Mouse (Mus musculus): ENCODE data around the gene Grin2c.

The Grin2c gene

DNA sequence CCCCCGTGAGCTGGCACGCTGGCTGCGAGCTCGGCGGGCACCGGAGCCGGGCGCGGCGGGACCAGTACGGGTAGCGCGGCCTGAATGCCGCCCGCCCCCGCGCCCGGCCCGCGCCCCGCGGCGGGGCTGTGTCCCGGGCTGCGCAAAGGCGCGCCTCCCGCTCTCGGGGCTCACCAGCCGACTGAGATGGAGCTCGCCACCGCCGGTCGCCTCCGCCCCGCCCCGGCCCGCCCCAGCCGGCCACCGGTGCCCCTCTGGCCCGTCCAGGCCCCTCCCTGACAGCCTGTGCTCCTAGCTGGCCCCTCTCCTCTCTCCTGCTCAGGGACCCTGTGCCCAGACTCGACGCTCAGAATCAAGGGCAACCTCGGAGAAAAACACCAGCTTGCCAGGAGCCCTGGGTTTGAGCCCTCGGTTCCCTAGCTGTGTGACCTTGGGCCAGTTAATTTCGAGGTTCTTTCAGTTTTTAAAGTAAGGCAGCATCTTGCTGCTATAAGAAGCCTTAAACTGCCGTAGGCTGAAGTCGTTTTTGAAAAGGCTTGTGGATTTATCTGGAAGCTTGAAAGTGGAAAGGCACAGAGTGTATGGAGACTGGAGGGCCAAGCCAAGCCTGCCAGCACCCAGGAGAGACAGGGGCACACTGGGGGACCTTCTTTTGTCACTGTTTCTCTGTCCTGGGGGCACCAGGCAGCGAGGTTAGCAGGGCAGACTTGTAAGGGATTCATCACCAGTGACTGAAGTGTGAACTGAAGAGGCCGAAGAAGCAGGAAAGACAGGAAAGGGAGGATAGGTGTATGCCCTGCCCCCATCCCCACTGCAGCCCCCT lies at the start of gene Grin2c:
Gene Grin2c (minus strand): TSS at position 183 of the 823 bp plus-strand sequence.
- DNase-seq: no peak

DNA sequence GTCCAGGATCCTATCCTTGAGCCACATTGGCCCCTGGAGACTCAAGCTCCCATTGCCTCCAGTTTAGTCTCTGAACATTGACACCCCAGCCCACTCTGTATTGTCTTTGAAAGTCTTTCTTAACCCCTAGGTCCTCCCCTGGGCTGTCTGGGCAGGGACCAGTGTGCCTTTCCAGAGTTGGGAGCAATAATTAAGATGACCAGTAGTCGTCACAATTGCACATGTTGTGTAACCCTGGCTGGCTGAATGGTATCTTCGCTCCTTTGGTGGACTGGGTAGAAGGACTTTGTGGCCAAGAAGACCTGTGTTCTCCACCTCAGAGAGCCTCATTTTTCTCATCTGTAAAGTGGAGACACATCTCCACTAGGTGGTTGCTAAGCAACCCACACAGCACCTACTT lies 47.2 kb upstream of the Grin2c start:
- no peak for DNase-seq

DNA sequence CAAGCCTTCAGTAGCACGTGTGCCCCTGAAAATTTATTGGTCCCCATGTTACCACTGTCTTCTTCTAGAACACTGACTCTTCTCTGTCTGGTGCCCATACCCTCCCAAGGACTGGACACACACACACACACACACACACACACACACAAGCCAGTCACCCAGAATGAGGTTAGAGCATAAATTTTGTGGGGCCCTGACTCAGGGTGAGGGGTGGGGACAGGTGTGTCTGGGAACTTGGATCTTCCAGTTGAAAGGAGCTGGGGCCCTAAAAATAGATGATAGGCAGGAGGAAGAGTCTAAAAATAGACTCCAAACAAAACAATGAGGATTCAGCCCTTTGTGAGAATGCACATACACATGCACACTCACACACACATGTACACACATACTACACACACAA lies 41.7 kb upstream of the Grin2c start:
- no peak for DNase-seq

DNA sequence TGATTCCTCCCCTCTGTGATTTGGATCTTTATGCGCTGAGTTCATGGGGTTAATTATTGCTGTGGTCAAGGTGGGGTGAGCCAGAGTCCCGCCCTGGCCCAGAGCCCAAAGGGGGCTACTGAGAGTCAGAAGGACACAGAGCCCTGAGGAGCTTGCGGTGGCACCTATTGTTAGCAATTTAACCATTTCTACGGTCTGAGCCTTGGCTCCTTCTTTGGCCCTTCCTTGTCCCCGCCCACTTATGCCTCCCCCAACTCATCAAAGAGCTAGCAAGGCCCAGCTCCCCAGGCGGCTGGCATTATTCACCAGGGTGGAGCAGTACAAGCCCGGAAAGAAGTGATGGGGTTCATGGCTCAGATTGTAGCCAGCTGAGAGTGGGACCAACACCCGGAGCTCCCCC lies 39.8 kb upstream of the Grin2c start, which contains the start of gene Otop2:
Gene Otop2 (plus strand): TSS at position 301 of the 400 bp plus-strand sequence.
- DNase-seq: no peak

- no peak for DNase-seq
These were observed 36.1 kb upstream of the Grin2c start for GRCm38 (mm10) chr11:115303167-115303566.

DNA sequence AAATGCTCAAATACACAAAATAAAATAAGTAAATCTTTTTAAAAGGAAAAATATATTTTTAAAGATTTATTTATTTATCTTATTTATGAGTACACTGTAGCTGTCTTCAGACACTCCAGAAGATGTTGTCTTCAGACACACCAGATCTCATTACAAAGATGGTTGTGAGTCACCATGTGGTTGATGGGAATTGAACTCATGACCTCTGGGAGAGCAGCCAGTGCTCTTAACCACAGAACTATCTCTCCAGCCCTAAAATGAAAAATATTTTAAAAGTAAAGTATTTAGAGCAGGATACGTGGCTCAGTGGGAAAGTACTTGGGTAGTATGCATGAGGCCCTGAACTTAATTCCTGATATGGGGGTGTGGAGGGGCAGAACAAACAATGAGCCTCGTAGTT lies 34.3 kb upstream of the Grin2c start:
- DNase-seq: no peak

- DNase-seq: no peak
These were observed 33.7 kb upstream of the Grin2c start for GRCm38 (mm10) chr11:115300745-115301144.

DNA sequence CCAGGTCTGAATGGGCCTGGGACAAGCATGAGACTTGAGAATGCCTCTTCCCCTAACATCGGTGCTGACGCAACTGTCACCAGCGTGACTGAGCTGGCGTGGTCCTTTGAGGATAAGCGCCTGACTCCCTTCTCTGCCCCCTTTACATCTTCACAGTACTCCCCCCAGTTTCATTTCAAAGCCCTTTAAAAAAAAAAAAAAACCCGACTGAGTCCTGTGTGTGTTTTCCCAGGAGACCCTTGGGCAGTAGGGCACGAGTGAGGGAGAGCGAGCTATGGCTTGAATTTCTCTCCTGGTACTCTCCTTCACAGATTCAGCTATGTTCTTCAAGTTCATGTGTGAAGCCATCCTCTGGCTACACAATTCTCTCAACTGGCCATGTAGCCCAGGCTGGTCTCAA lies 31.1 kb upstream of the Grin2c start:
- DNase-seq: no peak

DNA sequence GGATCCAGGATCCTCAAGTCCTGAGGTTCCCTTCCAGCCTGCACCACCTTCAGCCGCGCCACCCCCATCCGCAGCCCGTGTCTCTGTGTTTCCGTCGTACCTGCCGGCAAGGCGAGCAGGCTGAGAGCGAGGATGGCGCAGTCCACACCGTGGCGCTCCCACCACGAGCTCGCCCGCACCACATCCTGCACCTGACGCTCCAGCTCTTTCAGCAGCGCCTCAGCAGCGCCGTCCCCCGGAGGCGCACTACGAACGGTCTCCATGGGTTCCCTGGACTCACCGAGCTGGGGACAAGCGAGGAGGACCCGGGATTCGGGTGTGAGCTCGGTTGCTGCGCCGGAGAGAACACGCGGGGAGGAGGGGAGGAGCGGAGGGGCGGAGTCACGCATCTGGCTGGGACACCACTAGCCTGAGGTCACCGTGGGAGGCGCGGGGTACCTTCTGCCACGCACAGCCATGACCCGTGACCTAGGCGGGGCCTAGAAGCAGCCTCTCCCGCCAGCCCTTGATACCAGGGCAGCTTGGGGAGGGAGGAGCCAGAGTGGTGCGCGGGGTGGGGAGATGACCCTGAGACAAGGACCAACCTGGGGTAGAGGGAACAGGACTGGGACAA lies 30.3 kb upstream of the Grin2c start, which contains the start of gene Fads6:
Gene Fads6 (minus strand): TSS at position 450 of the 613 bp plus-strand sequence.
- DNase-seq: peak; percentile 62

GRCm38 (mm10) chr11:115296471-115297210 lies 29.6 kb upstream of the Grin2c start:
- no peak for DNase-seq

DNA sequence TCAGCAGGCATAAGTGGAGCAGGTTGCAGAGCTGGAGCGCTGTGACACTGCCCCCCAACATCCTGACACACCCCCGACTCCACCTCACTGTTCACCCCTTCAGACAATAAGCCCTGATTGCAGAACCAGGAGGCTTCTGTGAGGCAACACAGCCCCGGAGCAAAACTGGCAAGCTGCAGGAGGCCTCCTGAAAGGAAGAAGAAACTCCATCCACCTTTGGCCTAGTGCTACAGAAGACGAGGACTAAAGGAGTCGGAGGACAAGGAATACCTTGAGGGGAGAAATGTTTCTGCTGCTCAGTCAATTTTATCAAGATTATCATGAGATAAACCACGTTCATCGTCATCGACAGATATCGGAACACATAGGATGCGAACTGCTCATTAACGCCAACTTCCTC lies 28.9 kb upstream of the Grin2c start:
- no peak for DNase-seq

DNA sequence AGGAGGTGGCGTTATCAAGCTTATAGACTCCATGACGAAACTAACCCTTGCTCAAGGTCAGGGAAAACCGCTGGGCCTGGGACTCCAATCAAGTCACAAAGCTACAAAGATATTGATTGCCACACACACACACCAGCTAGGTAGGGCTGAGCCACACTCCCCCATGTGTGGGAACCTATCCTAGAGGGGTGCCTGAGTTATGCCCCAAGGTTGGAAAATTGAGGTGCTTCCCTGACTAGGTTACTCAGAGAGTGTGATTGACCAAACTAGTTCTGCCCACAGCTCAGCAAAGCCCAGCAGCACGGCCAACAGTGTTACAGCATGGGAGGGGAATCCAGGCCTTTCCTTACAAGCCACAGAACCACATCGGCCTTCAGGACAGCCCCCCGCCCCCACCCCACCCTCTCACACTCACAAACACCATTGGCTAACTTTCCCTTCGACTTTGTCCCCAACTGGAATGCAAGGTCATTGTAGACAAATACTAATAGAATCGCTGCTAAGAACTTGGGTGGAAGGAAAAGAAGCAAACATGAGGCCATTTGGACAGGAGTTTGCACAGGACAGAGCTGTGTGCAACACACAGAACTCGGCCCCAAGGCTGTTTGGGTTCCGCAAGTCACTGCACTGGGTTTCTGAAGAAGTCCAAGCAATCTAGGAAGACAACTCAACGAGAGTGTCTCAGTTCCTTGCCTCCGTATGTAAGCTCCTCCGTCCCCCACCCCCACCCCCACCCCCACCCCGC lies 25.8 kb upstream of the Grin2c start:
- DNase-seq: no peak

DNA sequence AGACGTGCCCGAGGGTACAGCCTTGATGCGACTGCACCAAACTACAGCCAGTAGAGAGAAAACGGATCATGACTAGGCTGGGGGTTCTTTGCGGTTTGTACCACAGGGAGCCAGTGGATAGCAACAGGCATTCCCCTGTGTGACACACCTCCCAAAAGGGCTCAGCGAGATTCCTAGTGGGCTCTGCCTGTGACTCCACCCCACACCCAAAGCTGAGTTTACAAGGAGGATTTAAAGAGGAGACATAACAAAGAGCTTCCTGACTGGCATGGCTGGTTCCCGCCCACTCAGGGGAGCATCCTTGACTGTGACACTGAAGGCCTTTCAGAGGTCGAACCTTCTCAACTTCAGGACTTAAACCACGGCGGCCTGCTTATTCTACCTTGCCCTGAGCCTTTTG lies 24.5 kb upstream of the Grin2c start:
- DNase-seq: no peak

DNA sequence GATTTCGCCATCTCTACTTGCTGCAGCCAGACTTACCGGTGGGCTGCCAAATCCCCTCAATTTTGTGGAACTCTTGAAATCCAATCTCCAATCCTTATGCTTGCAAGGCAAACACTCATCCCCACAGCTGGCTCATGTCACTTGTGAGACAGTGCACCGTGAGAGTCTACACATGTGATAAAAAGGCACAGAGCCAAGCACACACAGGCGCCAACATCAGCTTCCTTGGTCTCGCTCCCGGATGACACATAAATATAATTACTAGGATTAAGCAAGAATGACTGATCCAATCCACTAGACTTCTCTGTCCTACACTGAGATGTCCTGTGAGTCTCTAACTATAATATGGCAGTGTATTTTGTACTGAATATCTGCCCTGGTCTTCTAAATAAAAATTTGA lies 23.9 kb upstream of the Grin2c start:
- DNase-seq: no peak

DNA sequence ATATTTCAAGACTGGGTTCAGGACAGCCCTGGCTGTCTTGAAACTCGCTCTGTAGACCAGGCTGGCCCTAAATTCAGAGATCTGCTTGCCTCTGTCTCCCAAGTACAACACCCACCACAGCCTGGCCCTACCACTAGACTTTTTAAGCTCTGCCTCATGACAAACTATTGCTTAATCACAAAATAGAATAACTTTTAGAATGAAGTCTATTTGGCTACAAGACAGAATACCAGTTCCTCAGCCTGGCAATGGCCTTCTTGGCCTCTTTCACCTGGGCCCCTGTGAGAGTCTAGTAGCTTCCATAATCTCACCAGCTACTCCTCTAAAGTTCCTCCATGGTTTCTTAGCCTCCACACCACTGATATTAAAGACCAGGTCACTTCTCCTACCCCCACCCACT lies 23.3 kb upstream of the Grin2c start:
- DNase-seq: no peak

DNA sequence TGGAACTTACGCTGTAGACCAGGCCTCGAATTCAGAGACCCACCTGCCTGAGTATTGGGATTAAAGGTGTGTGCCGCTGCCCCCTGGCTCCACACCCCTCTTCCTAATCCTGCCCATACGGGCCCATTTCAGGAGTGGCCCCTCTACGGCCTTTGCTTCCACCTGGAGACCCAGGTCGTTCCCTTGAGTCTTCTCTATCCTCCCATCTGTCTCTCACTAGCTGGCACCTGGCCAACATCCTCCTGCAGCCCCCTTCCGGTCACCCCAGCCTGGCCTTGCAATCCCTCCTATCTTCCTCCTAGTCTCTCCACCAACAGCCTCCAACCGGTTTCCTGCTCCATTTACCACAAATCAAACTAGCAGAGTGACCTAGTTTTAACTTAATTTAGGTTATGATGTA lies 22.8 kb upstream of the Grin2c start:
- DNase-seq: no peak

DNA sequence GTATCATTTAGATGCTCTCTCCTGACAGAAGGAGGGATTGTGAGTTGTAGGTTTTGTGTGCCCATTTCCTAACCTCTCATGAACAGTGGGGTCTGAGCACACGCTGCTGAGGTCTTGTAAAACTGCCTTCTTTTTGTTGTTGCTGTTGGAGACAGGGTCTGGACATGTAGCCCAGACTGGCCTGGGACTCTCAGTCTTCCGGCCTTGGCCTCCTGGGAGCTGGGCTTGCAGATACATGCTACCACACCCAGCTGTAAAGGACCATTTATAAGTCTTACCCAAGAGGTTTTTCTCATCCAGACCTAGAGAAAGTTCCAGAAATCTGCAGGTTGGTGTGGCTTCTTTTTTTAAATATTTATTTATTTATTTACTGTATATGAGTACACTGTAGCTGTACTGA lies 21.3 kb upstream of the Grin2c start:
- DNase-seq: no peak

- no peak for DNase-seq
These were observed 20.3 kb upstream of the Grin2c start for GRCm38 (mm10) chr11:115287386-115287785.

- DNase-seq: peak; percentile 37
These were observed 19.4 kb upstream of the Grin2c start for GRCm38 (mm10) chr11:115286201-115286993.

DNA sequence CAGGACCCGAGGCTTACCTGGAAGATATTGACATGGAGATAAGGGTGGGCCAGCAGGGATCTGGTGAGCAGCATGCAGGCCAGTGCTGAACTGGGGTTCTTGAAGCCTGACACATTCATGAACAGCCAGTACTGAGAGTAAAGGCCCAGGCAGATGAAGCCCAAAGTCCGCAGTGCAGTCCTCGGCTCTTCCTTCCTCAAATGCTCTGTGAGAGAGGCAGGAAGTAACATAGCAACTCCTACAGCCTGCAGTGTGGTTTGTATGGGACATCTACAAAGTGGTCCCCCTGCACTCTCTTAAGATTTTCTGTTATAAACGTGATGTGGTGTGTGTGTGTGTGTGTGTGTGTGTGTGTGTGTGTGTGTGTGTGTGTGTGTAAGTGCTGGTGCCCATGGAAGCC lies 18.2 kb upstream of the Grin2c start:
- no peak for DNase-seq

- DNase-seq: no peak
These were observed 17.0 kb upstream of the Grin2c start for GRCm38 (mm10) chr11:115283891-115284620.

GRCm38 (mm10) chr11:115283486-115283765 lies 16.4 kb upstream of the Grin2c start:
- no peak for DNase-seq

All from right cerebral cortex, postnatal 4 days (tissue).